Mouse (Mus musculus) cortical plate, adult 2 months (tissue): ENCODE data around the gene Snx22.

Experiments used
- CTCF ChIP-seq: fragments of 200-500 bp; IDR thresholded peaks from 2 replicates; pipeline ENCODE4 v1.5.1; 2011; ENCODE audit warnings: mild to moderate bottlenecking, control low read depth, low read length; ENCODE audit not compliant: insufficient read depth; ENCODE audit errors: extremely low read depth
- POLR2A ChIP-seq: fragments of 200-500 bp; IDR thresholded peaks from 2 replicates; pipeline ENCODE4 v1.6.1; 2011; ENCODE audit warnings: mild to moderate bottlenecking, low read length, control low read depth; ENCODE audit not compliant: insufficient read depth; ENCODE audit errors: extremely low read depth

DNA sequence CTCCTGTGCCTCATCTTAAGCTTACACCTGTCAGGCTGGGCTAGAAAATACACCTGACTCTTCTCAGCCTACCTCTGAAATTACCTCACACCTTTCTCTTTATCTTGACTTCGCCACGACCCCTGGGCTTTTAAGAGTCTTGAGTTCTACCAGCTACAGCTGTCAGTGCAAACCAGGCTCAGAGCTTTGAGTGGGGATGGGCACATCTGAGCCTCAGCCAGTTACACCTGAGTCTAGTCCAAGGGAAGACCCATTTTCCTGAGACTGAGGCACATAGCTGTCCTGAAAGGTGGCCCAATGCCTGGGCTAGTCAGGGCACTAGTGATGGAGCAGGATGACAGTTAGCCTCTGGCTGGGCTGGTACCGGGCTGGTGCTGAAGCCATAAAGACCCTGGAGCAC is 2.7 kb downstream of the Snx22 start:
- TF ChIP-seq POLR2A (no peak), CTCF (no peak)
